ENCODE assay signal across 8 mouse cellular contexts in the genomic region with DNA sequence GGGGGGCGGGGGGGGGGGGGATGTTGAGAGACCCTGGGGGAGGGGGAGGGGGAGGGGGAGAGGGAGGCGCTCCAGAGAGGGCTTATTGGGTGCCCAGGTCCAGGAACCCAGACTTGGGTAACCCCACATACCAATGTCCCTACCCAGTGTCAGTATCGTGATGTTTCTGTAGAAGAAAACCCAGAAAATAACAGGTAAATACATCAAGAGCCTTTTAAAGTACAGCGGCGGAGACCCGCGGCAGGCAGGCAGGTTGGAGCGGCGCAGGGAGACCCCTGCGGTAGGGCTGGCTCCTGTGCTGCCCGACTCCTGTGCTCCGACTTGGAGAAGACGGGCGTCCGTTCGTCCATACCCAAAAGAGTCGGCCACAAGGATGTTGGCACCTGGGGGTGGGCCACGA. TPM values are rescaled to one million over a fixed set of nuclear protein-coding genes. Genes with fewer than 3 reads are reported as not detected.
DNase-seq lines count a peak whose midpoint lies in the region; ATAC-seq and TF ChIP-seq lines count a peak whose summit lies in the region.

No protein-coding gene starts in this region.

- WGBS in heart, embryonic 14.5 days = under 1% methylated on average over 16 of the region's 18 CpGs
- WGBS in hindbrain, postnatal 0 days = 1% methylated on average over 13 of the region's 18 CpGs

- no peak; the same call in 1 of the 2 replicates for ATAC-seq in heart, embryonic 14.5 days (ENCODE audit: insufficient number of reproducible peaks, insufficient read depth, low FRiP score, low read depth)
- no peak for ATAC-seq in hindbrain, postnatal 0 days

- peak overlapping the region; percentile 71 for H3K4me2 ChIP-seq in heart, embryonic 14.5 days (ENCODE audit: low read length)
- H3K4me2 ChIP-seq in hindbrain, postnatal 0 days (ENCODE audit: low read depth, low read length) = peak overlapping the region; percentile 46
- H3K4me2 ChIP-seq in myocyte (ENCODE audit: low read depth) = peak overlapping the region; percentile 68

- no peaks in the 10 kb centered on the region for H3K9me3 ChIP-seq in heart, embryonic 14.5 days (ENCODE audit: control insufficient read depth, low read length)
- H3K9me3 ChIP-seq in hindbrain, postnatal 0 days (ENCODE audit: low read length) = no peaks in the 10 kb centered on the region

- no peak overlapping the region for H3K27ac ChIP-seq in heart, embryonic 14.5 days (replicated peaks in 1 of 2; ENCODE audit: control insufficient read depth in 1 of 2, insufficient read depth in 1 of 2, low read depth in 2 of 2, low read length in 2 of 2)
- H3K27ac ChIP-seq in bone marrow macrophage, adult 2 months (ENCODE audit: insufficient read depth, low read depth, low read length) = no peak overlapping the region
- no peak overlapping the region for H3K27ac ChIP-seq in hindbrain, postnatal 0 days

- DNase-seq in heart, adult 11 months = no peak
- no peak for DNase-seq in hindbrain, postnatal 0 days (ENCODE audit: low spot score)
- DNase-seq in right cerebral cortex, adult 18-20 months = no peak
- no peak for DNase-seq in kidney, adult 18-20 months
- no peak for DNase-seq in kidney, postnatal 10 days

- no peak for TF ChIP-seq CTCF in bone marrow macrophage, adult 2 months (IDR thresholded peaks at IDR 0.05; ENCODE audit: low read depth, low read length)
- TF ChIP-seq CTCF in hindbrain, postnatal 0 days (IDR thresholded peaks at IDR 0.05; ENCODE audit: low read depth) = no peak

- no peak for TF ChIP-seq POLR2A in bone marrow macrophage, adult 2 months (IDR thresholded peaks at IDR 0.05; ENCODE audit: borderline replicate concordance, low read depth, low read length)
- TF ChIP-seq POLR2A in myocyte (IDR thresholded peaks at IDR 0.05; ENCODE audit: insufficient read length, low read depth) = no peak

- peak overlapping the region; percentile 67 for H3K9ac ChIP-seq in heart, embryonic 14.5 days (ENCODE audit: low read length)
- no peak overlapping the region for H3K9ac ChIP-seq in hindbrain, postnatal 0 days (replicated peaks; ENCODE audit: low read length)

- no peak overlapping the region for H3ac ChIP-seq in myocyte (ENCODE audit: control insufficient read depth, insufficient read length)

- H3K4me1 ChIP-seq in heart, embryonic 14.5 days (ENCODE audit: control insufficient read depth in 2 of 2, insufficient read depth in 2 of 2, low read length in 2 of 2) = peaks cover 0 to 2% of the 10 kb centered on the region in 2 experiments; a peak in 1 of 4 replicates
- H3K4me1 ChIP-seq in bone marrow macrophage, adult 2 months (ENCODE audit: control insufficient read depth, insufficient read depth, low read length) = peaks cover 5% of the 10 kb centered on the region
- H3K4me1 ChIP-seq in hindbrain, postnatal 0 days (ENCODE audit: insufficient read depth, low read length) = no peaks in the 10 kb centered on the region

- peaks cover 70% of the 10 kb centered on the region for H3K27me3 ChIP-seq in heart, embryonic 14.5 days (ENCODE audit: control insufficient read depth, insufficient read depth, low read length)
- peaks cover 72% of the 10 kb centered on the region for H3K27me3 ChIP-seq in hindbrain, postnatal 0 days (ENCODE audit: insufficient read depth, low read length)
- peaks cover 11% of the 10 kb centered on the region for H3K27me3 ChIP-seq in myocyte (ENCODE audit: control insufficient read depth, insufficient read depth, insufficient read length)

- peak overlapping the region; percentile 43 to 52 for H3K4me3 ChIP-seq in heart, embryonic 14.5 days (ENCODE audit: control insufficient read depth in 1 of 2, insufficient read depth in 1 of 2, low read depth in 1 of 2, low read length in 2 of 2)
- peak overlapping the region; percentile 68 for H3K4me3 ChIP-seq in bone marrow macrophage, adult 2 months (ENCODE audit: insufficient read depth, low read length)
- peak overlapping the region; percentile 20; the same call in 1 of the 2 replicates for H3K4me3 ChIP-seq in hindbrain, postnatal 0 days (ENCODE audit: low read length)
- H3K4me3 ChIP-seq in myocyte = peak overlapping the region; percentile 22

- H3K36me3 ChIP-seq in heart, embryonic 14.5 days (ENCODE audit: control insufficient read depth, insufficient read depth, low read length) = no peaks in the 10 kb centered on the region
- no peaks in the 10 kb centered on the region for H3K36me3 ChIP-seq in hindbrain, postnatal 0 days (ENCODE audit: insufficient read depth, low read length)
- no peaks in the 10 kb centered on the region for H3K36me3 ChIP-seq in myocyte (ENCODE audit: control insufficient read depth, insufficient read depth)

- no peaks in the 10 kb centered on the region for H3K79me2 ChIP-seq in myocyte (ENCODE audit: control insufficient read depth, insufficient read depth)

TF ChIP-seq in myocyte, 11 proteins besides CTCF, POLR2A, EP300 and RAD21:
- TF ChIP-seq SRF (IDR thresholded peaks at IDR 0.05; ENCODE audit: control insufficient read depth, insufficient read length, low read depth) (no peak), MAX (IDR thresholded peaks at IDR 0.05; ENCODE audit: low read depth) (no peak), TCF3 (IDR thresholded peaks at IDR 0.05; ENCODE audit: insufficient read length, low read depth) (no peak), POLR2AphosphoS2 (IDR thresholded peaks at IDR 0.05; ENCODE audit: insufficient read length, low read depth) (no peak), CEBPB (IDR thresholded peaks at IDR 0.05; ENCODE audit: insufficient read depth, poor library complexity, severe bottlenecking) (no peak)

RNA-seq across cellular contexts. Expression of a gene that starts 33.9 kb away (rescaled TPM):
- 2.1 and 3.2 TPM in 2 replicates for polyA plus RNA-seq in heart, embryonic 14.5 days (2014; fragmentation: Nextera tagmentation; extraction: Ambion mirVana)
- polyA plus RNA-seq in bone marrow macrophage, adult 2 months (2012; ENCODE audit: insufficient read depth, insufficient read length, missing spikeins) = 153 and 166 TPM in 2 replicates
- total RNA-seq in hindbrain, postnatal 0 days (2014; rRNA removed) = 2.6 and 8.4 TPM in 2 replicates
- 2.1 and 2.4 TPM in 2 replicates for polyA plus RNA-seq in hindbrain, postnatal 0 days (2015; fragmentation: Nextera tagmentation; extraction: Ambion mirVana)
- 0.05 TPM for polyA plus RNA-seq in myocyte (2012; fragmentation: generic; extraction: Trizol)

RNA-seq across cellular contexts. Expression of a gene that starts 58.1 kb away (rescaled TPM):
- polyA plus RNA-seq in heart, embryonic 14.5 days (2014; fragmentation: Nextera tagmentation; extraction: Ambion mirVana) = 4.0 and 7.9 TPM in 2 replicates
- 3.1 and 3.6 TPM in 2 replicates for polyA plus RNA-seq in bone marrow macrophage, adult 2 months (2012; ENCODE audit: insufficient read depth, insufficient read length, missing spikeins)
- 234 and 397 TPM in 2 replicates for total RNA-seq in hindbrain, postnatal 0 days (2014; rRNA removed)
- 1.4 and 2.4 TPM in 2 replicates for polyA plus RNA-seq in hindbrain, postnatal 0 days (2015; fragmentation: Nextera tagmentation; extraction: Ambion mirVana)
- 3.7 TPM for polyA plus RNA-seq in myocyte (2012; fragmentation: generic; extraction: Trizol)

RNA-seq across cellular contexts. Expression of a gene that starts 59.2 kb away (rescaled TPM):
- 26.9 and 32.0 TPM in 2 replicates for polyA plus RNA-seq in heart, embryonic 14.5 days (2014; fragmentation: Nextera tagmentation; extraction: Ambion mirVana)
- polyA plus RNA-seq in bone marrow macrophage, adult 2 months (2012; ENCODE audit: insufficient read depth, insufficient read length, missing spikeins) = 4.8 and 5.0 TPM in 2 replicates
- total RNA-seq in hindbrain, postnatal 0 days (2014; rRNA removed) = 1,585 and 2,263 TPM in 2 replicates
- polyA plus RNA-seq in hindbrain, postnatal 0 days (2015; fragmentation: Nextera tagmentation; extraction: Ambion mirVana) = 15.7 and 22.9 TPM in 2 replicates
- 1.1 TPM for polyA plus RNA-seq in myocyte (2012; fragmentation: generic; extraction: Trizol)

Comparison
In these comparisons a context has a peak if more than half of its experiments do, and no peak if none do; other contexts are left out.
1. RNA of a gene that starts 33.9 kb away (polyA plus RNA-seq): 153 to 166 TPM in bone marrow macrophage, adult 2 months; 2.1 to 2.4 TPM in hindbrain, postnatal 0 days, 2.1 to 3.2 TPM in heart, embryonic 14.5 days and 0.05 TPM in myocyte (single experiment); every median in the first group is over 10 times any median in the second.
2. Peak in every context shown above with its lines, with median percentiles within 50 percentile points of each other: H3K4me2 ChIP-seq and H3K4me3 ChIP-seq.